Mouse (Mus musculus) embryonic fibroblast, embryonic 13.5 days (primary cell): ENCODE data around the gene Syn3.

Experiments used
- CTCF ChIP-seq: IDR thresholded peaks from 2 replicates; pipeline ENCODE4 v1.5.1; 2011; ENCODE audit warnings: mild to moderate bottlenecking, control low read depth, low read length, moderate library complexity, borderline replicate concordance; ENCODE audit not compliant: insufficient read depth
- POLR2A ChIP-seq: IDR thresholded peaks from 2 replicates; pipeline ENCODE4 v1.6.1; 2011; ENCODE audit warnings: low read depth, mild to moderate bottlenecking, control low read depth, low read length, moderate library complexity

DNA sequence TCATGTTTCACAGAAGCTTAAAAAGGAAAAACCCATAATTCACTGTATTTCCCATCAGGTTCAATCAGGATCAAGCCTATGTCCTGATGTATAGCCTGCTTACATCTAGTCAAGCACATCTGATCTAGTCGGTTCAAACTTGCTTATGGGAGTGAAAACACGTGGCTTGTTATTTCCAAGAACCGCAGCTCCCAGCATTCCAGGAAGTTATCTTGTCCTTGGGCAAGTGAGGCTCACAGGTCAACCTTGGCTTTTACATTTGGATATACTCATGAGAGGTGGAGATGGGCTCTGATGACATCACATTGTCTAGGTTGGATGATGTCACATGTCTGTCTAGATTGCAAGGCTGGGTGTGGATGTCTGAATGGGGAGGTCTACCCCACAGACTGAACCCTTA is 185.7 kb downstream of the Syn3 start:
- TF ChIP-seq POLR2A (no peak), CTCF (no peak)
